Mouse (Mus musculus) thymus, postnatal 36 days (tissue): ENCODE measurements at regions not wholly inside any gene's neighbourhood (a gene's known extent, or its start where the extent isn't known, plus 50 kb on each side); places are given as distances from the start of the nearest gene placed in this dataset.

Experiments
- DNase-seq, 2 experiments: peaks; one replicate each; pipeline ENCODE4 v3.0.0; 2022; ENCODE audit warnings: mixed read lengths in 2 of 2

DNA sequence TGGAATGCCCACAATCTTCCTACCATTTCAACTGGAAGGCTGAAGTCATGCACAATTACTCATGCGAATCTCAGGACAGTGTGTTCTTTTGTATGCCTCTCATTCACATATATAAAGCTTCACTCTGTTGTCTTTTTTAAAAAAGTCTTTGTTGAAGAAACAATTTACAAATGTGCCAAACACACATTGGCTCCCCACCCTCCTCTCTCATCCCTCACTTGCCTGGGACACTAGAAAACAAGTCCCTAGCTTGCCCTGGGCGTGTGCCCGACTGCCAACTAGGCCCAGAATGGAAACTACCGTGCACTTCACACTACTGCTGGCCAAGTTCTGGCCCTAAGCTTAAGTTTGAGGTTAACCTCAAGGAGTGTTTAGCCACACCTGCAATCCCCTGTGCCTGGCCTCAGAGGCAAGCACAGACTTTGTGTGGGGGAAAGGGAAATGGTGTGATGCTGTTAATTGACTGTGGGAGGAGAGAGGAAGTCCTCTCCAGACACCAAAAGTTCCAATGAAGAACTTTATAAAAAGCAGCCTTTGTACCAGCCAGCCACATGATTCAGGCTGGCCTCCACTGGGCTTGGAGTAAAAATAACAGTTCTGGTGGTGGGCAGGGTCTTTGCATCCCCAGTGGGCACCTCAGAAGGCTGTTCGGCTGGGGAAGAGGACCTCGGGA is 70.2 kb upstream of the Picalm start:
- DNase-seq = peak; percentile 60 to 70

DNA sequence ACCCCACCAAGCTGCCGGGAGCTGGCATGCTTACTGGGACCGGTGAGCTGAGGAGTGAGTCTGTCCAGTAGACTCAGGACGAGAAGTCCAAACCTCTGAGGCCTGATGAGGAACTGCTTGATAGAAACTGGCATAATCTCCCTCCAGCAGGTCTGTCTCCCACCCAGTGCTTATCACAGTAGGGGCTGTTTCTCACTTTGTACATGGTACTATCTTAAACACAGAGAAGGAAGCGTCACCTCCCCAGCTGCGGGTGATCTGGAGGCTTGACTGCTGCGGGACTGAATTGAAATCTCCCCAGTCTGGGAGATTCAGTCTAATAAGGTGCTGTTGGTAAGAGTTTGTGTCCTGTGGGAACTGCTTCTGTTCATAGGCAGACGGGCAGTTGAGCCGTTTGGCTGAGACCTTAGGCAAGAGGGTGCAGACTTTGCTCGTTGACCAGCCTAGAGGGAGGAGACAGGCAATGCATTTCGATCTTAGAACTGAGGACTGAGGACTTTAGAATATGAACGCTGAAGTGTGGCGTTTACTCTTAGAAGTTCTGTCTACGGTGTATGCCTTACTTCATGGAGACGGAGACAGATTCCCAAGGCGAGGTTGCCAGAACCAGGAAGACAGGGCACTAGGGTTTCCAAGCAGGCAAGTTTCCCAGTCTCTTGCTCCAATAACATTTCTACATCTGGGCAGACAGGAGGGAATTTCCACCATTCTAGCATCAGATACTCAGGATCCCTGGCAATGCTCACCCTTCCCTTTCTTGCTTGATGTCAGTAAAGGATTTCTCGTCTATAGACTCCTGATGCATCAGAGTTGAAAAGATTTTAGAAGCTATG is 69.5 kb upstream of the Picalm start:
- no peak for DNase-seq

DNA sequence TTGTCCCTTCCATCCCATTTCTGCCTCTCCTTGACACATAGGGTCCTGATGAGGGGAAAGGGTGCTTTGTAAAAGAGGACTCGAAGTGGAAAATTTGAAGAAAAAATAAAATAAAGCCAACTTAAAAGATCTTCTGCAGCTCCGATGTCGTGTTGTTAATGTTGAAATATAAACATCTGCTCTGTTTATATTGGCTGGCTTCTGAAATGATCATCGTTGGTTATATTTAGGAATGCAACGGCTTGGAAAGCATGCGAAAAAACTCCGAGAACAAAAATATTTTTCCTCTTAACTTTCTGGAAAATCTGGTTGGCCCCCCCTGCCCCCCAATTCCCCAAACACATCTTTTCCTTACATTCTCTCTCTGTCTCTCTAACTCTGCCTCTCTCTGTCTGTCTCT is 68.3 kb upstream of the Picalm start:
- DNase-seq = no peak

DNA sequence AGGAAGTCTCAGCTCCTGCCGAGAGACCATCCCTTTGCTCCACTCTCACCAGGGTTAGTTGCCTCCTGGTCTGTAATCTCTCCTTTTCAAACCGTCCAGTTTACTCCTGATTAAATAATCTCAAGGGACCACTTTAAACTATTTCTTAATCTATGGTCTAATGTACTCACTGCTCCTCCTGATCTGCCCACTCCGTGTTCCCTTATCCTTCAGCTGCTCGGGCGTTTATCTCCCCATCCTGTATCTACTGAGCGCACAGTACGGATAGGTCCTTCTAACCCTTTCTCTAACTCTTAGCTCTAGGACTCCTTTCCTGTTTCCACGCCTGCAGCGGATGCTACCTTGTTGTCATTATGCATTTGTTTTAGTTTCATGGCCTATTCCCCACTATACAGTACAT is 67.1 kb upstream of the Picalm start:
- DNase-seq = no peak

DNA sequence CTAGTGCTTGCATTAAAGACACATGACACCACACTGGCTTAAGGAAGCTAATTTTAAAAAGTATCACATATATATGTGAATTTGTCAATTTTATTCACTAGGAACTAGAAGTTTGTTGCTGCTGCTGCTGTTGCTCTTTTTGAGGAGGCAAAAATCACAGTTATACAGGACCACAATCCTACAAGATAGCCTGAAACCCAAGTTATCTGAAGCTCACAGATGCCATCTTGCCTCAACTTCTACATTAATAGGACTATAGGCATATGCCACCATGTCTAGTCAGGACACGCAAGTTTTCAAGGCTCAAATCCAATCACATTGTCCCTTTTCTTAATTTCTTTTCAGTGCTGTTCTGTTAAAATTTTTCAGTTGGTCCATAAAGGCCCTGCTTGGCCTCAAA is 65.8 kb upstream of the Picalm start:
- no peak for DNase-seq

DNA sequence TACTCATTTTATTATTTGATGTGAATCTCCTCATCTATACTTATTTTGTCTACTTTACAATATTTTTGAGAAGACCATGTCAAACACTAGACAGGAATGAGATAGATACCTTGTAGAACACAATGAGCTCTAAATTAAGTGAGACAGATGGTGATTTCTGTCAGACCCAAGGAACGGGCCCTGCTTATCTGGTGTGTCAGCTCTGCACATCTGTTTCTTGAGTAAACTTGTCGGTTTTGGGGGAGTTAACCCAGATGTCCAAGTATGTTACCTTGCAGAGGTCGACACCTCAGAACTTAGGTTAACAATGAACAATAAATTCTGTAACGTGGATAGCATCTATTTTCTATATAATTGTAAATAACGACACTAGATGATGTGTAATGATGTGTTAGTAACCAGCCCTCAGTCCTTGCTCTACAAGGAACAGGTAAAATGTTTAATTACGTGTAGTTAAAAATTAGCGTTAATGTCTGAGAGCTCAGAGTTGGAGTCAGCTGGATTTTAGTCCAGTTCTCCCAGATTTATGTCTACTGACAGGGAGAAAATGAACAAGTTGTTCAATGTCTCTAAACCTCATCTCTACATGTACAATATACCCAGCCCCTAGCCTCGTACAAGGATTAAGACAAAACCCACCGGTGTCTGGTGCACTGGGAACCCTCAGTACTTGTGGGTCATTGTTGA is 64.6 kb upstream of the Picalm start:
- DNase-seq = no peak

DNA sequence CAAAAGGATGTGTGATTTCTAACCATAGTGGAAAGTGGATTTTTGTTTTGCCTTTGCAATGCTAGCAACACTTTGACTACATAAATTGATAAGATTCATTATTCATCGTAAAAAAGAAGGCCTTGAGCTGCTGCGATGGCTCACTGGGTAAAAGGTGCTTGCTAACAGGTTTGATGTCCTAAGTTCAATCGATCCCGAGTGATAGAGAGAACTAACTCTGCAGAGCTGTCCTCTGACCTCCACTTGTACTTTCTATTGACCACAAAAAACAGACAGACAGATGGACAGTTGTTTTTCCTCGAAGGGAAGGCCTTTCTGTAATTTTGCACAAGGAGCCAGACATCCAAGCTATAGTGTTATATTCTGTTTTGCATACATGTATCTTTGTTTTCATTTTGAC is 63.7 kb upstream of the Picalm start:
- no peak for DNase-seq

DNA sequence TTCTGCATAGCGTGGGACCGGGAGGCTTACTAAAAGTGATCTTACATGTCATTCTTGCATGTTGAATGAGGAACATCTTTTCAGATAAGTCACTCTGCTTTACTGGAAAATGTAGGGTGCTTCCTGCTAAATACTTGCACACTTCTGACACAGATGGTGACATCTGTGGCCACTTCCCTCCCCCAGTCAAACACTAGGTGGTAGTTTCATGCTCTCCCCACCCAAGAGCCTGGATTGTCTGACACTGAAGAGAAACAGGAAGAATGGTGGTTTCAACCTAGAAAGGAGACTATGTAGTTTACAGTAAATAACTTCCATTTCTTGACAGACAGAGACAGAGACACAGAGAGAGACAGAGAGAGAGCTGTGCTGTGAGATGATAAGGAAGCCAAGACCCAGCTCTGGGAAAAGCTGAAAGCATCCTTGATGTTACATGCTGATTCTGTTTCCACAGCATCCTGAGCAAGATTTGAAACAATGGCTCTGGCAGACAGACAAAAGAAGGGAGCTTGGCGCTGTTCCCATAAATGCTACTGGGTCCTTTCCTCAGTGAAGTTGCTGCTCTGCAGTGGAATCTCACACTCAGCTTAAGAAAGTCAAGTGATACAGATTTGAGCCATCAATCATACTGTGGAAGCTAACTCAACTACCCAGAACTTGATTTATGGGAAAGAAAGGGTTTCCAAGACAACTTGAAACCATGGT is 61.9 kb upstream of the Picalm start:
- peak in 1 of 2 experiments; percentile 55 for DNase-seq

DNA sequence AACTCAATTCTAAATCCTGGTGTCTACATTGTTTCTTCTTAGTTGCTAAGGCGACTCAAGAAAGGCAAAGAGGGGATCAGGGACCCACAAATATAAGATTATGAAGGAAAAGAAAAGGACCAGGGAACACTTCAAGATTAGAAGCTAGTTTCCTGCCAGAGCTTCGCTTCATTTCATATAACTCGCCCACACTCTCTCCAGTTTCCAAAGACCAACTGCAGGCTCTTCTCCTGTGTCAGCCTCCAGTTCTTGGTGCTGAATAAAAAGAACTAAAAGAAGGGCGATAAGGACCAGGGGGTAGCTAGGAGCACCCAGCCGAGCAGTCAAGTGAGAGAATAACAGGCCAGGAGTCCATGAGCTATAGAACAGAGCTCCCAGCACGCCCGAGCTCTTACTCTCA is 59.7 kb upstream of the Picalm start:
- DNase-seq = no peak

DNA sequence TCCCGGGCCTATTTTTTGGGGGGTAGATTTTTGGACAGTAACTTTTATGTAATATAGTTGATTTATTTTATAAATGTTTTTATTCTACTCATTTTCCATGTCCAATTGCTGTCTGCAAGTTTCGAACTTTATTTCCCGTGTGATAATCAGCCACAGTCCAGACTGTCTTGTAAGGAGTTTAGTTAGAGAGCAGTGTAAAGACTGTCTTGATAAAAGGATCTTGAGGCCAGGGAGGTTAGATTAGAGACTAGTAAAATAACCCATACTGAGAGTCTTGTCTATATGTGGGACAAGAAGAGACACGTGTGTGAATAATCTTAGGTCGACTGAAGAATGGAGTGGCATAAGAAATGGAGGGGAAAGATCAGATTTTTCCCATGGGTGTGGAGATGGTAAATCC is 56.1 kb upstream of the Picalm start:
- no peak for DNase-seq

DNA sequence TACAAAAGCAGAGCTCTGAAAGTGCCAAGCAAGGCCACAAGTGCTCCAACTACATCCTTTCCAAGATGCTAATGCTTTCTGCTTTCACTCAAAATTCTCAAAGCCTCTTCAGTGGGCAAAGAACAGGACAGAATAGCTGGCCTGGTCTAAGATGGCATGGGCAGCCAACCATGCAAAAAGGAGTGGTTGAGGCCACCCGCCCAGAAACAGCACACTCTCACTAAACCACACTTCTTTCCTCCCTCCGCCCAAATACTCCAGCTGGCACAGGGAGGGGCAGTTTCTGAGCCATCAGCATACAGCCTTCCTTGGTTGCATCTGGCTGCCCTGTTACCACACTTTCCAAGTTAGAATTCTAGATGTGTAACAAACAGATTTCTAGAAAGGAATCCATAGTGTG is 55.4 kb upstream of the Picalm start:
- no peak for DNase-seq

DNA sequence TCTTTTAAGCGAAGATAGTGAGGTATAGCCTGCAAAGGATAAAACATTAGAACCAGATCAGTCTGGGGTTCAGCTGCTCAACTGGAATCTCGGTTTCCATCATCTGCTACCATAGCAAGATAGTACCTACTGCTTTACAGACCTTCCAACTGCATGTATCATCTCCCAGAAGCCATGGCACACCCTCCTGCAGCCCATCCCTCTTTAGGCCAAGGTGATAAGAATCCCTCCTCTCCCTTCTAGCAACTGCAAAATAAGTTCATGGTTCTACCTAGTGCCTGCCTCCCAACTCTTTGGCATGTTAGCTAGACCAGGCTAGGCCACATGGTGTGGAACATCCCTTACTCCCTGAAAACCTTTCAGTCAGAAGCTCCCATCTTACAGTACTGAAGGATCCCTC is 52.4 kb upstream of the Picalm start:
- no peak for DNase-seq

DNA sequence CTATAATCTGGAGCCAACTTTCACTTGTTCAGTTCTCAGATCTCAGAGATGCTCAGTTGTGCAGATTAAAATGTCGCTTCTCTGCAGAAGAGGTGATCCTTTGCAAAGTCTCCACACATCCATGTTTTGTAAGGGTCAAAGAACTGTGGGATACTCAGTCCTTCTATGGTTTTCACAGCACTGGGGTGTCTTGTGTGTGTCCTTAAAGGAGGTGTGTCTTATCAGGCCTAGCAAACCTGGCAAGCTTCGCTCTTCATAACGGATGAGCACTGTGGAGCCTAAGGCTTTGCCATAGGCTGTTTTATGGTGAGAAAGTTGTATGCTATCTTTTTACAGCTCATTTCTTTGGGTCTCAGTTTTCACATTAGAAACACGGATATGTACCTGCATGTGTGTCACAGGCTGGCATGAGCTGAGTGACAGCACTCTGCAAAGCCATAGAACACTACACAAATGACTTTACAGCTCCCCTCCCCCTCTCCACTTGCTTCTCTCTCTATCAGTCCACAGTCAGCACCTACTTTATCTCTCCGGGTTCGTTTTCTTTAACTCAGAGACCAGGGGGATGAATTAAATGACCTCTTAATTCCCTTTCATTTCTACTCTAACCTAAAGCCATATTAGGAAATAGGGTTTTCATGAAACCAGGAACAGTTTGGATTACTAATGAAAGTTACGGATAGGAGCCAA is 49.8 kb upstream of the Picalm start:
- no peak for DNase-seq
